Mouse (Mus musculus): Measurements from ENCODE around the gene Prdm16.

GRCm38 (mm10) chr4:154598357-154598756, 38.3 kb downstream of the Prdm16 start:
- no peak for TF ChIP-seq GATA1 (IDR thresholded peaks at IDR 0.05; ENCODE audit: borderline replicate concordance, low read length)
- TF ChIP-seq FLI1 (IDR thresholded peaks at IDR 0.05; ENCODE audit: low read length): no peak

Data from megakaryocyte, embryonic 14.5 days (primary cell).